Mouse (Mus musculus) layer of hippocampus, adult 2 months (tissue): Measurements from ENCODE around the gene Syngr2. TPM values are rescaled to one million over a fixed set of nuclear protein-coding genes. Genes with fewer than 3 reads are reported as not detected.
"Not testable (repeated sequence)": the region's sequence is repeated elsewhere in the genome, so short reads cannot be mapped to it uniquely, and the experiment has no call there.

Source experiments
- DNase-seq, 2 experiments: peaks; one replicate each; pipeline ENCODE4 v3.0.0; 2022; ENCODE audit warnings: low spot score in 2 of 2
- H3K27ac ChIP-seq: fragments of 200-600 bp; 2 replicates; pipeline ENCODE4 v1.8.1; 2022
- H3K4me3 ChIP-seq: fragments of 200-600 bp; 2 replicates; pipeline ENCODE4 v1.8.1; 2022; ENCODE audit warnings: mild to moderate bottlenecking
- CTCF ChIP-seq: fragments of 200-600 bp; conservative IDR thresholded peaks from 2 replicates; pipeline ENCODE4 v1.8.1; 2022; ENCODE audit warnings: antibody characterized with exemption, mild to moderate bottlenecking, moderate library complexity
- total RNA-seq, 2 experiments: library from RNA; stranded (reverse); gene quantifications; 2 replicates each; pipeline ENCODE4 v1.2.3; 2021

Syngr2 gene
- total RNA-seq, 2 experiments from 2014 or later: 10.2 to 13.4 TPM

- H3K27ac ChIP-seq: no peak overlapping the region
- no peak for DNase-seq
- H3K4me3 ChIP-seq: no peak overlapping the region
- no peak for TF ChIP-seq CTCF
Observed at GRCm38 (mm10) chr11:117783683-117784309, 25.7 kb upstream of the Syngr2 start.

GRCm38 (mm10) chr11:117786294-117786693 lies 23.2 kb upstream of the Syngr2 start:
- no peak for DNase-seq
- peak; percentile 81 for TF ChIP-seq CTCF

GRCm38 (mm10) chr11:117788481-117788880 lies 21.0 kb upstream of the Syngr2 start:
- H3K4me3 ChIP-seq, H3K27ac ChIP-seq, DNase-seq: not testable (repeated sequence)

More at GRCm38 (mm10) chr11:117786294-117786693, 23.2 kb upstream of the Syngr2 start:
- Histone ChIP-seq H3K4me3 (no peak overlapping the region), H3K27ac (no peak overlapping the region)

GRCm38 (mm10) chr11:117790286-117790685 lies 19.2 kb upstream of the Syngr2 start:
- peak; percentile 89 for TF ChIP-seq CTCF
- Histone ChIP-seq H3K4me3 (no peak overlapping the region), H3K27ac (no peak overlapping the region)
- peak in 1 of 2 experiments; percentile 74 for DNase-seq

- no peak; the same call in 1 of the 2 replicates for TF ChIP-seq CTCF
- H3K4me3 ChIP-seq: no peak overlapping the region
- DNase-seq: no peak
- no peak overlapping the region for H3K27ac ChIP-seq
Observed at GRCm38 (mm10) chr11:117790703-117791440, 18.6 kb upstream of the Syngr2 start.

GRCm38 (mm10) chr11:117791441-117791761 lies 18.1 kb upstream of the Syngr2 start:
- no peak overlapping the region for H3K27ac ChIP-seq
- TF ChIP-seq CTCF: no peak
- DNase-seq: no peak
- H3K4me3 ChIP-seq: no peak overlapping the region

GRCm38 (mm10) chr11:117792281-117792888 lies 17.1 kb upstream of the Syngr2 start:
- no peak for TF ChIP-seq CTCF
- Histone ChIP-seq H3K4me3 (no peak overlapping the region), H3K27ac (no peak overlapping the region)
- no peak for DNase-seq

GRCm38 (mm10) chr11:117794035-117794551 lies 15.4 kb upstream of the Syngr2 start:
- DNase-seq: no peak
- no peak overlapping the region for H3K27ac ChIP-seq
- TF ChIP-seq CTCF: no peak
- H3K4me3 ChIP-seq: no peak overlapping the region

- no peak overlapping the region for H3K4me3 ChIP-seq
- TF ChIP-seq CTCF: no peak
- DNase-seq: no peak
- H3K27ac ChIP-seq: no peak overlapping the region
Observed at GRCm38 (mm10) chr11:117796954-117797353, 12.5 kb upstream of the Syngr2 start.

- H3K27ac ChIP-seq: no peak within 1 kb of the TSS; the same call in 1 of the 2 replicates
- TF ChIP-seq CTCF: no peak
- H3K4me3 ChIP-seq: no peak within 1 kb of the TSS
- DNase-seq: no peak
Observed at GRCm38 (mm10) chr11:117797511-117798159, 11.8 kb upstream of the Syngr2 start, which contains the start of gene 6030468B19Rik. Gene 6030468B19Rik (plus strand): TSS chr11:117797660.

GRCm38 (mm10) chr11:117798160-117798541 lies 11.3 kb upstream of the Syngr2 start:
- DNase-seq: no peak
- no peak overlapping the region for H3K27ac ChIP-seq
- H3K4me3 ChIP-seq: no peak overlapping the region
- TF ChIP-seq CTCF: no peak

GRCm38 (mm10) chr11:117799174-117799573 lies 10.3 kb upstream of the Syngr2 start:
- no peak overlapping the region for H3K4me3 ChIP-seq
- no peak overlapping the region for H3K27ac ChIP-seq
- no peak for TF ChIP-seq CTCF
- DNase-seq: no peak

- no peak overlapping the region for H3K4me3 ChIP-seq
- no peak overlapping the region for H3K27ac ChIP-seq
- no peak for DNase-seq
- no peak for TF ChIP-seq CTCF
Observed at GRCm38 (mm10) chr11:117800038-117800437, 9.4 kb upstream of the Syngr2 start.
